Mouse (Mus musculus): ENCODE measurements at regions not wholly inside any gene's neighbourhood (a gene's known extent, or its start where the extent isn't known, plus 50 kb on each side); places are given as distances from the start of the nearest gene placed in this dataset.

GRCm38 (mm10) chr1:121087124-121087887 is 245.1 kb downstream of the Insig2 start:
- Histone ChIP-seq H3K27ac (ENCODE audit: control insufficient read depth, insufficient read depth, low read depth, low read length, poor library complexity) (no peak overlapping the region), H3K4me1 (ENCODE audit: control insufficient read depth, insufficient read depth, low read length) (no peaks in the 10 kb centered on the region), H3K4me3 (replicated peaks; ENCODE audit: control insufficient read depth, low read depth, low read length) (no peak overlapping the region)
- 49% methylated on average over 7 of the region's 7 CpGs for WGBS
- TF ChIP-seq POLR2A (IDR thresholded peaks at IDR 0.05; ENCODE audit: borderline replicate concordance, control insufficient read depth, low read depth, low read length) (no peak), CTCF (IDR thresholded peaks at IDR 0.05; ENCODE audit: control insufficient read depth, insufficient read depth, low read length) (no peak)

DNA sequence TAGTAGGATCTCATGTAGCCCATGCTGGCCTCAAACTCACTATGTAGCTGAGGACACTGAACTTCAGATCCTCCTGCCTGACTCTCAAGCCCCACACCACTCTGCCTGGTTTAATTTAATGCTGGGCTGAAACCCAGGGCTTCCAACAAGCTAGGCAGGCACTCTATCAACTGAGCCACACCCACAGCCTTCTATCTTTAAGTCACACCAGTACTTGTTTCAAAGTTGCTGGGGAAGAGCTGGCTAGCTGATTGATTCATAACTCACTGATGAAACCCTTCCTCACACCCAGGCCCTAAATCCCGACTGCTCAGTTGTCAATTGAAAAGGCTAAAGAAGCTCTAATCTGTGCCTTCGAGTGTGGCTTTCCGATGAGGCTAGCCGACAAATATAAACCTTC is 241.8 kb downstream of the Insig2 start:
- WGBS = 84% methylated on average over 4 of the region's 4 CpGs

GRCm38 (mm10) chr1:121092870-121093269 is 239.5 kb downstream of the Insig2 start:
- Histone ChIP-seq H3K27ac (ENCODE audit: control insufficient read depth, insufficient read depth, low read depth, low read length, poor library complexity) (no peak overlapping the region), H3K4me1 (ENCODE audit: control insufficient read depth, insufficient read depth, low read length) (no peaks in the 10 kb centered on the region), H3K4me3 (replicated peaks; ENCODE audit: control insufficient read depth, low read depth, low read length) (no peak overlapping the region)
- TF ChIP-seq CTCF (IDR thresholded peaks at IDR 0.05; ENCODE audit: control insufficient read depth, insufficient read depth, low read length) (no peak), POLR2A (IDR thresholded peaks at IDR 0.05; ENCODE audit: borderline replicate concordance, control insufficient read depth, low read depth, low read length) (no peak)
- WGBS = 69% methylated on average over 5 of the region's 5 CpGs

More for the DNA sequence above, 241.8 kb downstream of the Insig2 start:
- Histone ChIP-seq H3K4me3 (replicated peaks; ENCODE audit: control insufficient read depth, low read depth, low read length) (no peak overlapping the region), H3K27ac (ENCODE audit: control insufficient read depth, insufficient read depth, low read depth, low read length, poor library complexity) (no peak overlapping the region), H3K4me1 (ENCODE audit: control insufficient read depth, insufficient read depth, low read length) (no peaks in the 10 kb centered on the region)
- TF ChIP-seq POLR2A (IDR thresholded peaks at IDR 0.05; ENCODE audit: borderline replicate concordance, control insufficient read depth, low read depth, low read length) = no peak
- TF ChIP-seq CTCF (IDR thresholded peaks at IDR 0.05; ENCODE audit: control insufficient read depth, insufficient read depth, low read length) = no peak

- H3K4me1 ChIP-seq (ENCODE audit: control insufficient read depth, insufficient read depth, low read length) = no peaks in the 10 kb centered on the region
- no peak overlapping the region for H3K27ac ChIP-seq (ENCODE audit: control insufficient read depth, insufficient read depth, low read depth, low read length, poor library complexity)
- TF ChIP-seq CTCF (IDR thresholded peaks at IDR 0.05; ENCODE audit: control insufficient read depth, insufficient read depth, low read length) (no peak), POLR2A (IDR thresholded peaks at IDR 0.05; ENCODE audit: borderline replicate concordance, control insufficient read depth, low read depth, low read length) (no peak)
- H3K4me3 ChIP-seq (replicated peaks; ENCODE audit: control insufficient read depth, low read depth, low read length) = no peak overlapping the region
- WGBS = 17% methylated on average over 28 of the region's 28 CpGs
Measured at GRCm38 (mm10) chr1:121096551-121097550, 235.5 kb downstream of the Insig2 start.

GRCm38 (mm10) chr1:121111776-121112344 is 220.5 kb downstream of the Insig2 start:
- H3K27ac ChIP-seq (ENCODE audit: control insufficient read depth, insufficient read depth, low read depth, low read length, poor library complexity) = no peak overlapping the region
- 66% methylated on average over 4 of the region's 4 CpGs for WGBS
- no peaks in the 10 kb centered on the region for H3K4me1 ChIP-seq (ENCODE audit: control insufficient read depth, insufficient read depth, low read length)
- H3K4me3 ChIP-seq (replicated peaks; ENCODE audit: control insufficient read depth, low read depth, low read length) = no peak overlapping the region
- TF ChIP-seq POLR2A (IDR thresholded peaks at IDR 0.05; ENCODE audit: borderline replicate concordance, control insufficient read depth, low read depth, low read length) (no peak), CTCF (IDR thresholded peaks at IDR 0.05; ENCODE audit: control insufficient read depth, insufficient read depth, low read length) (no peak)

GRCm38 (mm10) chr1:121112464-121112863 is 219.9 kb downstream of the Insig2 start:
- no peak overlapping the region for H3K4me3 ChIP-seq (replicated peaks; ENCODE audit: control insufficient read depth, low read depth, low read length)
- H3K27ac ChIP-seq (ENCODE audit: control insufficient read depth, insufficient read depth, low read depth, low read length, poor library complexity) = no peak overlapping the region
- 55% methylated on average over 1 of the region's 1 CpGs for WGBS
- H3K4me1 ChIP-seq (ENCODE audit: control insufficient read depth, insufficient read depth, low read length) = no peaks in the 10 kb centered on the region
- TF ChIP-seq CTCF (IDR thresholded peaks at IDR 0.05; ENCODE audit: control insufficient read depth, insufficient read depth, low read length) (no peak), POLR2A (IDR thresholded peaks at IDR 0.05; ENCODE audit: borderline replicate concordance, control insufficient read depth, low read depth, low read length) (no peak)

DNA sequence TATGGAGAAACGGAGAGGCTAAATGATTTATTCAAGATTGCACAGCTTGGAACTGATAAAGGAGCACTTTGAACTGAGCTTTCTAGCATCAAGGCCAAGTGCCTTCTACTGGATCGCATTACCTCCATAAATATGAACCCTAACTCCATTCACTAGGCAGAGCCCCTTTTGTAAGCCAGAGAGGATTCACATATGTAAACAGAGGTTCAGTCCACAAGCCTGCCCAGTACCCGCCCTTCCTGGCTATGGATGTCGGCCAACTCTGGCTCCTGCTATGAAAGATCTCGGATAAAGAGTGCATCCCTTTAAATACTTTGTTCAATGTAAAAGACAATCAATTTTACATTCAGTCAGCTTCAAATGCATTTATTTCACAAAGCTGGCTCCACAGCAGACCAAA is 215.8 kb downstream of the Insig2 start:
- H3K4me1 ChIP-seq (ENCODE audit: control insufficient read depth, insufficient read depth, low read length) = no peaks in the 10 kb centered on the region
- no peak overlapping the region for H3K27ac ChIP-seq (ENCODE audit: control insufficient read depth, insufficient read depth, low read depth, low read length, poor library complexity)
- no peak overlapping the region for H3K4me3 ChIP-seq (replicated peaks; ENCODE audit: control insufficient read depth, low read depth, low read length)
- TF ChIP-seq POLR2A (IDR thresholded peaks at IDR 0.05; ENCODE audit: borderline replicate concordance, control insufficient read depth, low read depth, low read length) = no peak
- TF ChIP-seq CTCF (IDR thresholded peaks at IDR 0.05; ENCODE audit: control insufficient read depth, insufficient read depth, low read length) = no peak
- WGBS = 80% methylated on average over 5 of the region's 5 CpGs

DNA sequence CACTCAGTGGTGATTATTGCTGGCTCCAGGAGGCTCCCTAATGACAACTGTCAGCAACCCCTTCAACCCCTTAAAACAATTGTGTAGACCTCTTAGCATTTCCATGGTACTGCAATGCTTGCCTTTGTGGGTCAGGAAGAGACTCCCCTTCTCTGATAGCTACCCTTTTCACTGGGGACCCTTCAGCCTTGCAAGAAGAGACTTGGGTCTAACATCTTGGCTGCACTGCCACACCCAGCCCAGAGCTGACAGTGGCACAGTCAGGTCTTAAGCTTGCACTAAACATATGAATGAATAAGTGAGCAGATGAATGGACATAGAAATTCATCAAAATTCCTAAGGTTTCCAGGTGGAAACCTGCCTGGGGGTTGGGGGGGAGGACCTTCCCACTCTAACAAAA is 209.0 kb downstream of the Insig2 start:
- Histone ChIP-seq H3K27ac (ENCODE audit: control insufficient read depth, insufficient read depth, low read depth, low read length, poor library complexity) (no peak overlapping the region), H3K4me1 (ENCODE audit: control insufficient read depth, insufficient read depth, low read length) (no peaks in the 10 kb centered on the region), H3K4me3 (replicated peaks; ENCODE audit: control insufficient read depth, low read depth, low read length) (no peak overlapping the region)
- no peak for TF ChIP-seq POLR2A (IDR thresholded peaks at IDR 0.05; ENCODE audit: borderline replicate concordance, control insufficient read depth, low read depth, low read length)
- no peak for TF ChIP-seq CTCF (IDR thresholded peaks at IDR 0.05; ENCODE audit: control insufficient read depth, insufficient read depth, low read length)

Data from bone marrow, adult 2 months (tissue).